Mouse (Mus musculus): ENCODE results near the gene Agap1. TPM values are rescaled to one million over a fixed set of nuclear protein-coding genes. Genes with fewer than 3 reads are reported as not detected.

The Agap1 gene
- polyA plus RNA-seq, 1 experiment from 2014 or later: 11.5 TPM

DNA sequence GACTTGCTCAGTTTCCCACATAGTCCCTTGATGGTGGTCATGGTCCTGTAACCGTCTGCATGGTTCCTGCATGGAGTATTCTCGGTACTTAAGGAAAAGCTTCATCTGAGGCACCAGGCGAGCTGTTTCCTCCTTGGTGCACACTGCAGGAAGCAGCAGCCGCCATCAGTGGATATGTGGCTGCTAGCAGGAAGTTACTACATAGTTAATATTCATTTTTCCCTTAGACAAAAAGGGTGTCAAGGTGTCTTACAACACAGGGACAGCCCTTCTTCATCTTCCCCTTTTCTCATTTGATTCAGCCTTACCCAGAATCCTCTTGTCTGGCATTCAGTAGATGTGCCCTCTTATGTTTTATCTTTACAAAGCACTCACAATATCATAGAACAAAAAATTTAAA lies 206.2 kb downstream of the Agap1 start:
- no peak overlapping the region for H3K4me2 ChIP-seq
- H3K36me3 ChIP-seq: peaks cover 9% of the 10 kb centered on the region
- H3K27ac ChIP-seq: no peak overlapping the region
- WGBS: 64% methylated on average over 4 of the region's 4 CpGs
- ATAC-seq (ENCODE audit: borderline replicate concordance, extremely low read depth, low FRiP score, low TSS enrichment): no peak
- no peak overlapping the region for H3K9ac ChIP-seq
- H3K9me3 ChIP-seq: no peaks in the 10 kb centered on the region
- peaks cover 10% of the 10 kb centered on the region for H3K4me1 ChIP-seq
- H3K4me3 ChIP-seq: no peak overlapping the region
- H3K27me3 ChIP-seq: no peaks in the 10 kb centered on the region

DNA sequence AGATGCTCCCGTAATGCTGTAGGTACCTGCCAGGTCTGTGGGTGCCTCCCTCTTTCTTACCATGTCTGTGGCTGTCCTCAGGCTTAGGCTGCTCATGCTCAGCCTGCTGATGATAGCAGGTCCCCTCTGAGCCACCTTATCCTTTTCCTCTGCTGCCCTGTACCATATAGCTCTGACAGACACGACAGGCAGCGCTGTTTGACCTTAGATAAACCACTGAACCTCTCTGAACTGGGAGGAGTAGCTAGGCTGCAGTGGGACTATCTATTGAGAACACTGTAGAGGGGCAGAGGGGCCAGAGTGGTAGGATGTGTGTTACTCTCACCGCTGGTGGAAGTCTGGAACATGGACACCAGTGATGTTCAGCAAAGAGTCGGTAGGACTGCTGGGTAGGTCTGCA lies 211.5 kb downstream of the Agap1 start:
- no peak overlapping the region for H3K27ac ChIP-seq
- no peak overlapping the region for H3K9ac ChIP-seq
- ATAC-seq (ENCODE audit: borderline replicate concordance, extremely low read depth, low FRiP score, low TSS enrichment): no peak
- H3K4me3 ChIP-seq: no peak overlapping the region
- WGBS: 83% methylated on average over 5 of the region's 5 CpGs
- H3K27me3 ChIP-seq: no peaks in the 10 kb centered on the region
- H3K4me2 ChIP-seq: no peak overlapping the region
- H3K4me1 ChIP-seq: no peaks in the 10 kb centered on the region
- H3K9me3 ChIP-seq: no peaks in the 10 kb centered on the region
- peaks cover 18% of the 10 kb centered on the region for H3K36me3 ChIP-seq

GRCm38 (mm10) chr1:89667387-89667786 lies 212.8 kb downstream of the Agap1 start:
- Histone ChIP-seq H3K4me3 (no peak overlapping the region), H3K9me3 (no peaks in the 10 kb centered on the region), H3K4me1 (no peaks in the 10 kb centered on the region), H3K4me2 (no peak overlapping the region), H3K27me3 (no peaks in the 10 kb centered on the region), H3K36me3 (peaks cover 31% of the 10 kb centered on the region), H3K27ac (no peak overlapping the region), H3K9ac (no peak overlapping the region)
- 81% methylated on average over 7 of the region's 7 CpGs for WGBS
- no peak for ATAC-seq (ENCODE audit: borderline replicate concordance, extremely low read depth, low FRiP score, low TSS enrichment)

GRCm38 (mm10) chr1:89668635-89669034 lies 214.0 kb downstream of the Agap1 start:
- H3K4me2 ChIP-seq: no peak overlapping the region
- H3K9me3 ChIP-seq: no peaks in the 10 kb centered on the region
- H3K36me3 ChIP-seq: peaks cover 40% of the 10 kb centered on the region
- no peak for ATAC-seq (ENCODE audit: borderline replicate concordance, extremely low read depth, low FRiP score, low TSS enrichment)
- no peaks in the 10 kb centered on the region for H3K4me1 ChIP-seq
- 72% methylated on average over 9 of the region's 9 CpGs for WGBS
- no peak overlapping the region for H3K9ac ChIP-seq
- no peak overlapping the region for H3K4me3 ChIP-seq
- no peaks in the 10 kb centered on the region for H3K27me3 ChIP-seq
- H3K27ac ChIP-seq: no peak overlapping the region

DNA sequence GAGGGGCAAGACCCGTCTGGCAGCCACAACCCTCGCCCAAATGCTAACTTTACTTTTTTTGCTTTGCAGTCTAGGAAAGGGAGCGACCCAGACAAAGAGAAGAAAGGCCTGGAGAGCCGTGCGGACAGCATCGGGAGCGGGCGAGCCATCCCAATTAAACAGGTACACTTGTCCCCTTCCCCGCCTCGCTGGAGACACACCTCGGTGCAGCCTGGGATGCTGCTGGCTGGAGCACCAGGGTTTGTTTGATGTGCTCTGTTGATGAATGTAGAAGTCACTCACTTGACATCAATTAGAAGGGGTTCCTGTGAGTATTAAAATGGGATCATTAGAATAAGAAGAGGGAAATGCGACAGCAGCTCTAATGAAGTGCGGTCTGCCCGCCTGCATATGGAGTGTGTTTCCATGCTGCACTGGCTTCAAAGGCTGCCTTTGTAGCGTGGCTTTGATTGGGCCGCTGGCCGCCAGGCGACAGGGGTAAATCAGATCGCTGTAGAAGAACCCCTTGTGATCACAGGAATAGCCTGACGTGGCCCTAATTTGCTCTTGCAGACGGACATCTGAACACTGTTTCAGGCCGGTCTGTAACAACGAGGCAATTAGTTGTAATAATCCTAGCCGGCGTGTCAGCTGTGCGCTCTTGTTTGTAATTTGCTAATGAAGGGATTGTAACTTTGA lies 216.6 kb downstream of the Agap1 start:
- Histone ChIP-seq H3K27ac (no peak overlapping the region), H3K27me3 (no peaks in the 10 kb centered on the region), H3K9me3 (no peaks in the 10 kb centered on the region), H3K4me2 (no peak overlapping the region), H3K4me3 (no peak overlapping the region), H3K9ac (no peak overlapping the region), H3K36me3 (peaks cover 27% of the 10 kb centered on the region), H3K4me1 (0 out of 2 replicates have a peak, but pooled peaks cover 6% of the 10 kb centered on the region)
- 89% methylated on average over 26 of the region's 26 CpGs for WGBS
- ATAC-seq (ENCODE audit: borderline replicate concordance, extremely low read depth, low FRiP score, low TSS enrichment): no peak

DNA sequence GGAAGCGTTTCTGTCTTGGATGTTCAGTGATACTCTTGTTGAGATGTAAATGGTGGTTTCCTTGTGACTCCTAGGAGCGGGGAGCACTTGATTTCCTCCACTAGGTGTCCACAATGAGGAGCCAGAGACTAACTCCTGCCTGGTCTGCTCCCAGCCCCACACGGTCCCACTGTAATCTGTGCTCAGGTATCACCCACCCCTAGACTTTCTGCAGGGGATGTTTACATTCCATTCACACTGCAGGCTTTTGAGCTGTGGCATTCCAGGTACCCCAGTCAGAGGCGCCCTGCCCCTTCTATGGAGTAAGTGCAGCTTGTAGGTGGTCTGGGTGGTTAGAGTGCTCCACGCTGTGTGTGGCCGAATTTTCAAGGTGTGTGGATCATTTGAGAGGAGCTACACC lies 218.5 kb downstream of the Agap1 start:
- Histone ChIP-seq H3K4me1 (peaks cover 11% of the 10 kb centered on the region; the same call in 1 of the 2 replicates), H3K27me3 (no peaks in the 10 kb centered on the region), H3K36me3 (peaks cover 27% of the 10 kb centered on the region), H3K4me2 (no peak overlapping the region), H3K9ac (no peak overlapping the region), H3K9me3 (no peaks in the 10 kb centered on the region), H3K4me3 (no peak overlapping the region), H3K27ac (peak overlapping the region; percentile 47; the same call in 1 of the 2 replicates)
- ATAC-seq (ENCODE audit: borderline replicate concordance, extremely low read depth, low FRiP score, low TSS enrichment): peak; percentile 65; the same call in 1 of the 2 replicates
- 67% methylated on average over 6 of the region's 6 CpGs for WGBS

GRCm38 (mm10) chr1:89673686-89674085 lies 219.1 kb downstream of the Agap1 start:
- H3K36me3 ChIP-seq: peaks cover 27% of the 10 kb centered on the region
- no peaks in the 10 kb centered on the region for H3K27me3 ChIP-seq
- H3K9ac ChIP-seq: no peak overlapping the region
- no peaks in the 10 kb centered on the region for H3K9me3 ChIP-seq
- peaks cover 11% of the 10 kb centered on the region; the same call in 1 of the 2 replicates for H3K4me1 ChIP-seq
- 0 out of 2 replicates have a peak, but pooled peaks have one; percentile 8 for ATAC-seq (ENCODE audit: borderline replicate concordance, extremely low read depth, low FRiP score, low TSS enrichment)
- no peak overlapping the region for H3K4me2 ChIP-seq
- WGBS: 89% methylated on average over 3 of the region's 3 CpGs
- no peak overlapping the region for H3K27ac ChIP-seq
- no peak overlapping the region for H3K4me3 ChIP-seq

GRCm38 (mm10) chr1:89674681-89675080 lies 220.1 kb downstream of the Agap1 start:
- 89% methylated on average over 9 of the region's 9 CpGs for WGBS
- H3K4me1 ChIP-seq: peaks cover 11% of the 10 kb centered on the region; the same call in 1 of the 2 replicates
- ATAC-seq (ENCODE audit: borderline replicate concordance, extremely low read depth, low FRiP score, low TSS enrichment): no peak
- H3K27ac ChIP-seq: no peak overlapping the region
- H3K36me3 ChIP-seq: peaks cover 27% of the 10 kb centered on the region
- H3K9me3 ChIP-seq: no peaks in the 10 kb centered on the region
- H3K27me3 ChIP-seq: no peaks in the 10 kb centered on the region
- H3K4me3 ChIP-seq: no peak overlapping the region
- H3K9ac ChIP-seq: no peak overlapping the region
- H3K4me2 ChIP-seq: no peak overlapping the region

GRCm38 (mm10) chr1:89676411-89676810 lies 221.8 kb downstream of the Agap1 start:
- Histone ChIP-seq H3K27me3 (no peaks in the 10 kb centered on the region), H3K36me3 (peaks cover 19% of the 10 kb centered on the region), H3K4me2 (no peak overlapping the region), H3K9ac (no peak overlapping the region), H3K4me1 (peaks cover 11% of the 10 kb centered on the region; the same call in 1 of the 2 replicates), H3K9me3 (no peaks in the 10 kb centered on the region), H3K4me3 (no peak overlapping the region), H3K27ac (no peak overlapping the region)
- ATAC-seq (ENCODE audit: borderline replicate concordance, extremely low read depth, low FRiP score, low TSS enrichment): no peak
- 57% methylated on average over 4 of the region's 4 CpGs for WGBS

- Histone ChIP-seq H3K4me2 (no peak overlapping the region), H3K4me3 (no peak overlapping the region), H3K36me3 (no peaks in the 10 kb centered on the region), H3K4me1 (peaks cover 11% of the 10 kb centered on the region; the same call in 1 of the 2 replicates), H3K27me3 (no peaks in the 10 kb centered on the region), H3K27ac (no peak overlapping the region), H3K9ac (no peak overlapping the region), H3K9me3 (no peaks in the 10 kb centered on the region)
- 90% methylated on average over 7 of the region's 7 CpGs for WGBS
- ATAC-seq (ENCODE audit: borderline replicate concordance, extremely low read depth, low FRiP score, low TSS enrichment): no peak
Measured at GRCm38 (mm10) chr1:89680673-89681072, 226.1 kb downstream of the Agap1 start.

DNA sequence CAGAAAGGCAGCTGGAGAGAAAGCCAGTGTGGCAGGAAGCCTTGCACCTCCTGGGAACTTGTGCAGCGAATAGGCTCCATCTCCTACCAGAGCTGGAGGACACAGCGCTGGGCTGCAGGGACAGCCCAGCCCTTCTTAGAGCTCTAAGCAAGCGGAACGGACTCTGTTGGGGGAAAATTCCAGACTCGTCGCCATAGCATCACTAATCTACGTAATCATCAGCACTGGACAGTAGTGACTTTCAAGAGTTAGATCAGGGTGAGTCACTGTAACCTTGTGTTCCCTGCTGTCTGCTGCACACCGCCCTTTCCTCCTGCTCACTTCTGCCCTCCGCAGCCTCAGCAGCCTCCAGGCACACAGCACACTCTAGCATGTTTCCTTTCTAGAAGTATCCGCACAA lies 234.3 kb downstream of the Agap1 start:
- no peak overlapping the region for H3K4me2 ChIP-seq
- H3K9ac ChIP-seq: no peak overlapping the region
- no peak overlapping the region for H3K4me3 ChIP-seq
- no peaks in the 10 kb centered on the region for H3K36me3 ChIP-seq
- 78% methylated on average over 10 of the region's 10 CpGs for WGBS
- no peak overlapping the region for H3K27ac ChIP-seq
- H3K27me3 ChIP-seq: no peaks in the 10 kb centered on the region
- H3K4me1 ChIP-seq: peaks cover 4% of the 10 kb centered on the region
- H3K9me3 ChIP-seq: no peaks in the 10 kb centered on the region
- ATAC-seq (ENCODE audit: borderline replicate concordance, extremely low read depth, low FRiP score, low TSS enrichment): no peak

- H3K27me3 ChIP-seq: no peaks in the 10 kb centered on the region
- ATAC-seq (ENCODE audit: borderline replicate concordance, extremely low read depth, low FRiP score, low TSS enrichment): peak; percentile 49; the same call in 1 of the 2 replicates
- H3K9ac ChIP-seq: no peak overlapping the region
- no peak overlapping the region for H3K27ac ChIP-seq
- peaks cover 4% of the 10 kb centered on the region for H3K4me1 ChIP-seq
- no peak overlapping the region for H3K4me2 ChIP-seq
- 59% methylated on average over 22 of the region's 22 CpGs for WGBS
- H3K36me3 ChIP-seq: no peaks in the 10 kb centered on the region
- H3K9me3 ChIP-seq: no peaks in the 10 kb centered on the region
- H3K4me3 ChIP-seq: no peak overlapping the region
Measured at GRCm38 (mm10) chr1:89689544-89690212, 235.1 kb downstream of the Agap1 start.

Data from lung, embryonic 15.5 days (tissue).